Mouse (Mus musculus) kidney, adult 2 months (tissue): ENCODE results near the gene Cdc42bpg. TPM values are rescaled to one million over a fixed set of nuclear protein-coding genes. Genes with fewer than 3 reads are reported as not detected.

Experiments used
- DNase-seq: peaks from one replicate; pipeline ENCODE4 v3.0.0; 2021
- H3K27ac ChIP-seq: fragments of 200-500 bp; 2 replicates; pipeline ENCODE4 v1.5.1; 2012; ENCODE audit warnings: low read depth, low read length, control low read depth, inconsistent platforms; ENCODE audit not compliant: insufficient read depth
- H3K27me3 ChIP-seq: fragments of 200-500 bp; replicated peaks from 2 replicates; pipeline ENCODE4 v1.6.1; 2012; ENCODE audit warnings: mild to moderate bottlenecking, moderate library complexity, low read length, inconsistent platforms; ENCODE audit not compliant: control insufficient read depth, insufficient read depth
- H3K36me3 ChIP-seq: fragments of 200-500 bp; 2 replicates; pipeline ENCODE4 v1.6.1; 2012; ENCODE audit warnings: mild to moderate bottlenecking, moderate library complexity, low read length, inconsistent platforms; ENCODE audit not compliant: control insufficient read depth, insufficient read depth
- H3K4me1 ChIP-seq: fragments of 200-500 bp; 2 replicates; pipeline ENCODE4 v1.6.1; 2011; ENCODE audit warnings: low read length; ENCODE audit not compliant: control insufficient read depth, insufficient read depth
- H3K4me3 ChIP-seq: fragments of 200-500 bp; 2 replicates; pipeline ENCODE4 v1.5.1; 2011; ENCODE audit warnings: mild to moderate bottlenecking, low read depth, low read length, control low read depth; ENCODE audit not compliant: insufficient read depth
- CTCF ChIP-seq: fragments of 200-500 bp; conservative IDR thresholded peaks from 2 replicates; pipeline ENCODE4 v1.5.1; 2011; ENCODE audit warnings: low read depth, mild to moderate bottlenecking, control low read depth, low read length, moderate library complexity, mixed read lengths; ENCODE audit not compliant: insufficient read depth, insufficient read length
- POLR2A ChIP-seq: fragments of 200-500 bp; IDR thresholded peaks from one replicate; pipeline ENCODE4 v1.6.1; 2011; ENCODE audit warnings: low read depth, low read length, control low read depth
- WGBS: fragments of 180-500 bp; shearing (Covaris S2); methylation state at CpG from one replicate; pipeline ENCODE4 v1.1.7; 2018; 5-methylcytosine and 5-hydroxymethylcytosine counted together
- polyA plus RNA-seq: library from polyadenylated mRNA; depleted of rRNA; stranded (reverse); fragments of >200 nt; gene quantifications from 2 replicates; pipeline ENCODE4 v1.2.3, GENCODE M21; 2012; rRNA removed

Gene Cdc42bpg
- polyA plus RNA-seq, 1 experiment = 26.6 TPM

DNA sequence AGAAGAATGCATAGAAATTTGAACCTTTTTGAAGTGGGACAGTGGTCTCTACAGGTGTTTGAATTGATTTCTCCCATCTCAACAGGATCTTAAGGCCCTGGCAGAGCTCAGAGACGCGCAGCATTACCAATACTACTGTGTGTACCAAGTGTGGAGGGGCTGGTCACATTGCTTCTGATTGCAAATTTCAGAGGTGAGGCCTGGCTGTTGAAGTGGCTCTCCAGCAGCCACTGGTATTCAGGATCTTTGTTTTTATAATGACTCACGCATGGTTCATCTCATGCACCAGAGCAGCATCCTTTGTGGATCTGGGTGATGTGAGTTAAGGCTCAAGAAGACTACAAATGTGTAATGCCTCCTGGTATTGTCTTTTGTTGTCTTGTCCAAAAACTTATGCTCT lies 66.2 kb downstream of the Cdc42bpg start:
- Histone ChIP-seq H3K4me3 (no peak overlapping the region), H3K27me3 (no peaks in the 10 kb centered on the region), H3K4me1 (no peaks in the 10 kb centered on the region), H3K27ac (no peak overlapping the region), H3K36me3 (peaks cover 32% of the 10 kb centered on the region)
- no peak for DNase-seq
- 96% methylated on average over 3 of the region's 3 CpGs for WGBS
- no peak for TF ChIP-seq POLR2A
- no peak for TF ChIP-seq CTCF

GRCm38 (mm10) chr19:6373539-6374400 lies 67.5 kb downstream of the Cdc42bpg start:
- DNase-seq = peak; percentile 79
- WGBS = 50% methylated on average over 12 of the region's 12 CpGs
- Histone ChIP-seq H3K27ac (no peak overlapping the region), H3K27me3 (no peaks in the 10 kb centered on the region), H3K4me3 (no peak overlapping the region), H3K4me1 (no peaks in the 10 kb centered on the region), H3K36me3 (peaks cover 30% of the 10 kb centered on the region)
- TF ChIP-seq CTCF (peak; percentile 71), POLR2A (no peak)

DNA sequence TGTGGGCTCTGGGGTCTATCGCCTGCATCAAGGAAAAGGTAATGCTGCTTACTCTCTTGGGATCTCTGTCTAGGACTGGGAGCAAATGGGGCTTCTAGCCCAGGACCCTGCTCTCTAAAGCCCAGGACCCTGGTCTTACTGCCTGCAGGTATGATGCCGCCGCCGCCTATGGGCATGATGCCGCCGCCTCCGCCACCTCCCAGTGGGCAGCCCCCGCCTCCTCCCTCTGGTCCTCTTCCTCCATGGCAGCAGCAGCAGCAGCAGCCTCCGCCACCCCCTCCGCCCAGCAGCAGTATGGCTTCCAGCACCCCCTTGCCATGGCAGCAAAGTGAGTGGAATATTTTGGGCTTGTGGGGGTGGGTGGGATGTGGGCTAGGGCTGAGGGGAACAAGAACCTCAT lies 68.3 kb downstream of the Cdc42bpg start:
- Histone ChIP-seq H3K4me3 (no peak overlapping the region), H3K27me3 (no peaks in the 10 kb centered on the region), H3K27ac (no peak overlapping the region), H3K36me3 (peaks cover 27% of the 10 kb centered on the region), H3K4me1 (no peaks in the 10 kb centered on the region)
- no peak for TF ChIP-seq POLR2A
- TF ChIP-seq CTCF = no peak
- WGBS = 98% methylated on average over 10 of the region's 10 CpGs
- no peak for DNase-seq

Other genes starting within 250 kb of the Cdc42bpg start
- 32.0 and 37.3 TPM in 2 replicates for gene Mrpl49, start 248.7 kb upstream of the Cdc42bpg start, polyA plus RNA-seq
- gene Fau, start 248.6 kb upstream of the Cdc42bpg start, polyA plus RNA-seq = 882 and 1,017 TPM in 2 replicates
- gene Znhit2, start 245.3 kb upstream of the Cdc42bpg start, polyA plus RNA-seq = 42.3 and 57.7 TPM in 2 replicates
- gene Tm7sf2, start 238.1 kb upstream of the Cdc42bpg start, polyA plus RNA-seq = 31.2 and 38.4 TPM in 2 replicates
- gene Vps51, start 229.2 kb upstream of the Cdc42bpg start, polyA plus RNA-seq = 65.0 and 67.1 TPM in 2 replicates
- 0.58 TPM in 1 of 2 replicates, not detected in the other for gene Tmem262, start 226.4 kb upstream of the Cdc42bpg start, polyA plus RNA-seq
- gene Gm28374, start 224.2 kb upstream of the Cdc42bpg start, polyA plus RNA-seq = not detected in 2 replicates
- gene Zfpl1, start 221.5 kb upstream of the Cdc42bpg start, polyA plus RNA-seq = 70.2 and 77.1 TPM in 2 replicates
- gene Cdca5, start 221.5 kb upstream of the Cdc42bpg start, polyA plus RNA-seq = 0.37 and 0.67 TPM in 2 replicates
- gene AC131692.1, start 212.0 kb upstream of the Cdc42bpg start, polyA plus RNA-seq = not detected in 2 replicates
- gene Naaladl1, start 200.7 kb upstream of the Cdc42bpg start, polyA plus RNA-seq = 2.0 and 2.1 TPM in 2 replicates
- gene Sac3d1, start 187.8 kb upstream of the Cdc42bpg start, polyA plus RNA-seq = 23.8 and 30.3 TPM in 2 replicates
- gene Snx15, start 178.2 kb upstream of the Cdc42bpg start, polyA plus RNA-seq = 28.7 and 35.0 TPM in 2 replicates
- gene Batf2, start 165.5 kb upstream of the Cdc42bpg start, polyA plus RNA-seq = 4.8 and 5.5 TPM in 2 replicates
- 144 and 157 TPM in 2 replicates for gene Arl2, start 164.9 kb upstream of the Cdc42bpg start, polyA plus RNA-seq
- 0.16 and 0.28 TPM in 2 replicates for gene Majin, start 122.1 kb upstream of the Cdc42bpg start, polyA plus RNA-seq
- gene Gpha2, start 80.1 kb upstream of the Cdc42bpg start, polyA plus RNA-seq = 0.16 and 0.65 TPM in 2 replicates
- gene Ppp2r5b, start 70.6 kb upstream of the Cdc42bpg start, polyA plus RNA-seq = 32.1 and 36.5 TPM in 2 replicates
- 27.4 and 33.2 TPM in 2 replicates for gene Atg2a, start 64.8 kb upstream of the Cdc42bpg start, polyA plus RNA-seq
- 224 and 317 TPM in 2 replicates for gene Ehd1, start 29.7 kb upstream of the Cdc42bpg start, polyA plus RNA-seq
- gene Men1, start 28.5 kb downstream of the Cdc42bpg start, polyA plus RNA-seq = 49.5 and 63.2 TPM in 2 replicates
- gene Map4k2, start 34.7 kb downstream of the Cdc42bpg start, polyA plus RNA-seq = 92.3 and 145 TPM in 2 replicates
- gene Sf1, start 57.2 kb downstream of the Cdc42bpg start, polyA plus RNA-seq = 71.3 and 76.3 TPM in 2 replicates
- 15.0 and 47.1 TPM in 2 replicates for gene Pygm, start 77.9 kb downstream of the Cdc42bpg start, polyA plus RNA-seq
- gene Rasgrp2, start 92.9 kb downstream of the Cdc42bpg start, polyA plus RNA-seq = 76.8 and 90.0 TPM in 2 replicates
- 5.9 and 6.4 TPM in 2 replicates for gene Nrxn2, start 112.3 kb downstream of the Cdc42bpg start, polyA plus RNA-seq
- gene Slc22a12, start 236.6 kb downstream of the Cdc42bpg start, polyA plus RNA-seq = 1,526 and 1,915 TPM in 2 replicates